ENCODE assay signal across 15 mouse cellular contexts in the genomic region with DNA sequence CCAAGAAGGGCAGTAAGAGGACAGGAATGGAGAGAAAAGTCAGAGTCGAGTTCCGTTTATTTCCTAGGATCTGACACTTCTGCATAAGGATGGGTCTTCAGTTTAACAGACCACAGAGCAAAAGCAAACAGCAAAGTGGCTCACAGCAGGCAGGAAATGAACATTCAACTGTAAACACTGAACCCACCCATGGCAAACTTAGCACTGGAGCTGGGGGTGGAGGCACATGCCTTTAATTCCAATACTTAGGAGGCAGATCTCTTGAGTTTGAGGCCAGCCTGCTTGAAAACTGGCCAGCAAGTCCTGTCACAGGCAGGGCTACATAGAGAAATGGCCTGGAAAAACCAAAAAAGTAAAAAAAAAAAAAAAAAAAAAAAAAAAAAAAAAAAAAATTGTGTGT. TPM values are rescaled to one million over a fixed set of nuclear protein-coding genes. Genes with fewer than 3 reads are reported as not detected.
DNase-seq lines count a peak whose midpoint lies in the region; ATAC-seq and TF ChIP-seq lines count a peak whose summit lies in the region.
"Had no signal": no experiment of that assay in that cellular context is flagged by ENCODE, and none has a peak within 500 bp of the region (broad histone marks: within the 10 kb centered on the region; RNA-seq: fewer than 3 reads in every experiment).

No protein-coding gene starts in this region.

- 0 out of 2 replicates have a peak overlapping the region, but pooled peaks have one; percentile 21 for H3K9ac ChIP-seq in intestine, embryonic 16.5 days (ENCODE audit: low read depth, low read length)
- H3K9ac ChIP-seq in intestine, embryonic 15.5 days = no peak overlapping the region
- no peak overlapping the region for H3K9ac ChIP-seq in liver, embryonic 15.5 days
- H3K9ac ChIP-seq: hindbrain, embryonic 15.5 days had no signal

- peaks cover 4% of the 10 kb centered on the region; the same call in 1 of the 2 replicates for H3K4me1 ChIP-seq in intestine, embryonic 16.5 days (ENCODE audit: control insufficient read depth, insufficient read depth, low read length)
- 0 out of 2 replicates have a peak, but pooled peaks cover 5% of the 10 kb centered on the region for H3K4me1 ChIP-seq in intestine, embryonic 15.5 days (replicated peaks)
- peaks cover 37% of the 10 kb centered on the region for H3K4me1 ChIP-seq in liver, embryonic 15.5 days (replicated peaks)

- H3K9me3 ChIP-seq in intestine, embryonic 16.5 days (ENCODE audit: control insufficient read depth, low read length) = no peaks in the 10 kb centered on the region
- H3K9me3 ChIP-seq in intestine, embryonic 15.5 days = no peaks in the 10 kb centered on the region
- H3K9me3 ChIP-seq in liver, embryonic 15.5 days (replicated peaks) = no peaks in the 10 kb centered on the region
- H3K9me3 ChIP-seq: hindbrain, embryonic 15.5 days had no signal

- 30% methylated on average over 2 of the region's 2 CpGs for WGBS in intestine, embryonic 16.5 days
- whole genome bisulfite sequencing in intestine, embryonic 15.5 days = 12% methylated on average over 2 of the region's 2 CpGs
- WGBS in liver, embryonic 15.5 days (ENCODE audit: insufficient replicate concordance) = 30% methylated on average over 2 of the region's 2 CpGs

- TF ChIP-seq CTCF in layer of hippocampus, adult 2 months (conservative IDR thresholded peaks at IDR 0.05) = no peak

- H3K4me3 ChIP-seq in intestine, embryonic 16.5 days (ENCODE audit: low read length) = no peak overlapping the region
- no peak overlapping the region for H3K4me3 ChIP-seq in intestine, embryonic 15.5 days (replicated peaks)
- H3K4me3 ChIP-seq in liver, embryonic 15.5 days (replicated peaks) = peak overlapping the region; percentile 3; the same call in 1 of the 2 replicates
- no peak overlapping the region for H3K4me3 ChIP-seq in layer of hippocampus, adult 2 months
- H3K4me3 ChIP-seq: hindbrain, embryonic 15.5 days; myocyte had no signal

- ATAC-seq in intestine, embryonic 16.5 days = no peak
- ATAC-seq in intestine, embryonic 15.5 days = no peak
- no peak for ATAC-seq in liver, embryonic 15.5 days (ENCODE audit: insufficient read depth)
- ATAC-seq in CD4-positive, CD25-positive, alpha-beta regulatory T cell, adult 4 months = no peak

- 0 out of 2 replicates have a peak overlapping the region, but pooled peaks have one; percentile 0 for H3K27ac ChIP-seq in intestine, embryonic 16.5 days (ENCODE audit: low read length)
- no peak overlapping the region for H3K27ac ChIP-seq in intestine, embryonic 15.5 days
- H3K27ac ChIP-seq in liver, embryonic 15.5 days (replicated peaks) = peak overlapping the region; percentile 74; the same call in 1 of the 2 replicates
- no peak overlapping the region for H3K27ac ChIP-seq in layer of hippocampus, adult 2 months
- H3K27ac ChIP-seq: hindbrain, embryonic 15.5 days had no signal

- no peaks in the 10 kb centered on the region for H3K36me3 ChIP-seq in intestine, embryonic 16.5 days (ENCODE audit: control insufficient read depth, insufficient read depth, low read length)
- no peaks in the 10 kb centered on the region for H3K36me3 ChIP-seq in intestine, embryonic 15.5 days
- H3K36me3 ChIP-seq in liver, embryonic 15.5 days (replicated peaks) = no peaks in the 10 kb centered on the region
- H3K36me3 ChIP-seq: hindbrain, embryonic 15.5 days had no signal

- no peak overlapping the region for H3K4me2 ChIP-seq in intestine, embryonic 16.5 days (ENCODE audit: low read depth, low read length)
- H3K4me2 ChIP-seq in intestine, embryonic 15.5 days (replicated peaks) = no peak overlapping the region
- H3K4me2 ChIP-seq in liver, embryonic 15.5 days = peak overlapping the region; percentile 26; the same call in 1 of the 2 replicates
- H3K4me2 ChIP-seq: hindbrain, embryonic 15.5 days; midbrain, embryonic 11.5 days had no signal

- no peaks in the 10 kb centered on the region for H3K27me3 ChIP-seq in intestine, embryonic 16.5 days (replicated peaks; ENCODE audit: control insufficient read depth, insufficient read depth, low read length)
- no peaks in the 10 kb centered on the region for H3K27me3 ChIP-seq in intestine, embryonic 15.5 days (replicated peaks)
- no peaks in the 10 kb centered on the region for H3K27me3 ChIP-seq in liver, embryonic 15.5 days
- H3K27me3 ChIP-seq: hindbrain, embryonic 15.5 days had no signal

- peak; percentile 23 for DNase-seq in lung, postnatal 14 days
- no peak for DNase-seq in Muller cell, postnatal 12 days (ENCODE audit: inconsistent ontology term)
- no peak for DNase-seq in spleen, postnatal 10 days (ENCODE audit: low spot score in 2 of 2)
- DNase-seq in layer of hippocampus, adult 2 months (ENCODE audit: low spot score in 2 of 2) = no peak
- DNase-seq: cerebellum, adult 8-10 months; kidney, adult 9 months; right cerebral cortex, postnatal 14 days; thymus, postnatal 25 days had no signal

RNA-seq across cellular contexts. Expression of gene Coa4, which starts 3.4 kb away (rescaled TPM):
- 59.2 and 59.3 TPM in 2 replicates for polyA plus RNA-seq in intestine, embryonic 16.5 days (2015; fragmentation: Nextera tagmentation; extraction: Ambion mirVana)
- 40.8 and 49.3 TPM in 2 replicates for polyA plus RNA-seq in intestine, embryonic 15.5 days (2015; fragmentation: Nextera tagmentation; extraction: Ambion mirVana)
- 11.5 and 12.3 TPM in 2 replicates for polyA plus RNA-seq in liver, embryonic 15.5 days (2015; fragmentation: Nextera tagmentation; extraction: Ambion mirVana)
- 1 to 10 TPM; 7.8 to 9.4 TPM for total RNA-seq in layer of hippocampus, adult 2 months (2021)
- 10 to 100 TPM; 22.0 to 29.5 TPM for polyA plus RNA-seq in CD4-positive, CD25-positive, alpha-beta regulatory T cell, adult 4 months (2017; shearing (Covaris generic))

RNA-seq across cellular contexts. Expression of gene Dnajb13, which starts 18.7 kb away (rescaled TPM):
- polyA plus RNA-seq in intestine, embryonic 16.5 days (2015; fragmentation: Nextera tagmentation; extraction: Ambion mirVana) = 0.48 and 0.50 TPM in 2 replicates
- polyA plus RNA-seq in intestine, embryonic 15.5 days (2015; fragmentation: Nextera tagmentation; extraction: Ambion mirVana) = 0.28 and 0.41 TPM in 2 replicates
- 2.9 and 3.8 TPM in 2 replicates for polyA plus RNA-seq in liver, embryonic 15.5 days (2015; fragmentation: Nextera tagmentation; extraction: Ambion mirVana)
- under 1 TPM; 0.39 to 0.51 TPM for total RNA-seq in layer of hippocampus, adult 2 months (2021)
- 10 to 100 TPM; 20.0 to 20.3 TPM for polyA plus RNA-seq in CD4-positive, CD25-positive, alpha-beta regulatory T cell, adult 4 months (2017; shearing (Covaris generic))

RNA-seq across cellular contexts. Expression of gene Ucp2, which starts 40.4 kb away (rescaled TPM):
- polyA plus RNA-seq in intestine, embryonic 16.5 days (2015; fragmentation: Nextera tagmentation; extraction: Ambion mirVana) = 368 and 382 TPM in 2 replicates
- polyA plus RNA-seq in intestine, embryonic 15.5 days (2015; fragmentation: Nextera tagmentation; extraction: Ambion mirVana) = 272 and 287 TPM in 2 replicates
- 734 and 787 TPM in 2 replicates for polyA plus RNA-seq in liver, embryonic 15.5 days (2015; fragmentation: Nextera tagmentation; extraction: Ambion mirVana)
- 10 to 100 TPM; 69.0 to 72.4 TPM for total RNA-seq in layer of hippocampus, adult 2 months (2021)
- polyA plus RNA-seq in CD4-positive, CD25-positive, alpha-beta regulatory T cell, adult 4 months (2017; shearing (Covaris generic)) = 1,000 to 10,000 TPM; 1,055 to 1,337 TPM

Comparison
In these comparisons a context has a peak if more than half of its experiments do, and no peak if none do; other contexts are left out.
1. H3K27ac ChIP-seq: peak in intestine, embryonic 16.5 days (single experiment) and liver, embryonic 15.5 days (single experiment); none in intestine, embryonic 15.5 days (single experiment) and layer of hippocampus, adult 2 months (single experiment).